Mouse (Mus musculus) erythroblast, embryonic 14.5 days (primary cell): Measurements from ENCODE around the gene Unc45a.

Source experiments
- GATA1 ChIP-seq: IDR thresholded peaks from 2 replicates; pipeline ENCODE4 v1.6.1; 2012; ENCODE audit warnings: low read length, inconsistent platforms, mixed read lengths
- TAL1 ChIP-seq: IDR thresholded peaks from 3 replicates; pipeline ENCODE4 v1.6.1; 2012; ENCODE audit warnings: low read length, inconsistent platforms, mixed read lengths

GRCm38 (mm10) chr7:80373850-80374249 is 33.0 kb upstream of the Unc45a start:
- TF ChIP-seq TAL1 = no peak
- no peak for TF ChIP-seq GATA1
